Mouse (Mus musculus) liver, adult 2 months (tissue): ENCODE measurements around the gene Prss44.

Source experiments
- CTCF ChIP-seq: fragments of 200-500 bp; IDR thresholded peaks from 2 replicates; pipeline ENCODE4 v1.5.1; 2011; ENCODE audit warnings: low read depth, low read length, control low read depth
- POLR2A ChIP-seq: fragments of 200-500 bp; IDR thresholded peaks from 2 replicates; pipeline ENCODE4 v1.6.1; 2011; ENCODE audit warnings: low read length, control low read depth; ENCODE audit not compliant: insufficient read depth; ENCODE audit errors: extremely low read depth

GRCm38 (mm10) chr9:110778559-110778958 lies 35.2 kb upstream of the Prss44 start:
- no peak for TF ChIP-seq POLR2A
- no peak for TF ChIP-seq CTCF
